Mouse (Mus musculus): ENCODE results near the gene Clcnkb.

DNA sequence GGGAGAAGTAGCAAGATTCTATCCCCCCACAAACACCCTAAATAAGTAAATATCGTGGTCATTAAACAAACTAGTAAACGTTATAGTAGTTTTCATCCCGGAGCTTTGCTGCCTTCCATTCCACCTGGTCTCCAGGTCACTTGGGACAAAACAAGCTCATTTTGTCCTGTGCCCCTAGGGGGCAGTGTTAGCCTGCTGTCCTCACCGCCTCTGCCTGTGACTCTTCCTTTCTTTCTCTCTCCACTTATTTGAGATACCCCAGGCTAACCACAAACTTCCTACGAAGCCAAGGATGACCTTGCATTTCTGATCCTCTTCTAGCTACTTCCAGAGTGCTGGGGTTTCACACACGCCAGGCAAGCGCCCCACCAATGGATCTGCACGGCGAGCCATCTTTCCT, 15.2 kb upstream of the Clcnkb start:
- TF ChIP-seq CTCF (IDR thresholded peaks at IDR 0.05; ENCODE audit: insufficient read depth, low read depth, low read length) (no peak), POLR2A (IDR thresholded peaks at IDR 0.05; ENCODE audit: insufficient read depth, low read depth, low read length) (no peak)
